Mouse (Mus musculus) heart, postnatal 14 days (tissue): ENCODE data around the gene Lgr5. TPM values are rescaled to one million over a fixed set of nuclear protein-coding genes. Genes with fewer than 3 reads are reported as not detected.

ENCODE experiments used
- DNase-seq, 2 experiments: peaks; one replicate each; pipeline ENCODE4 v3.0.0; 2021 to 2022
- intact Hi-C: fragments of 180-260 bp; cut with DNase I; formaldehyde crosslinking; loops from one replicate; pipeline ENCODE4 v1.15.1; 2025
- total RNA-seq, 2 experiments: library from RNA; stranded (reverse); gene quantifications; 2 replicates each; pipeline ENCODE4 v1.2.3; 2021

The Lgr5 gene
- total RNA-seq, 2 experiments from 2014 or later, result 0.17 to 0.20 TPM

- intact Hi-C loops, result no loop called here
- no peak for DNase-seq
Measured at GRCm38 (mm10) chr10:115510959-115511358, 76.6 kb downstream of the Lgr5 start.

GRCm38 (mm10) chr10:115505631-115506239, 81.8 kb downstream of the Lgr5 start:
- intact Hi-C loops, result no loop called here
- no peak for DNase-seq

- DNase-seq, result no peak
- intact Hi-C loops, result no loop called here
Measured at GRCm38 (mm10) chr10:115505155-115505554, 82.4 kb downstream of the Lgr5 start.

GRCm38 (mm10) chr10:115493778-115494141, 93.8 kb downstream of the Lgr5 start:
- intact Hi-C loops, result no loop called here
- DNase-seq, result no peak

- DNase-seq, result no peak
- intact Hi-C loops, result no loop called here
Measured at GRCm38 (mm10) chr10:115492956-115493777, 94.4 kb downstream of the Lgr5 start.

GRCm38 (mm10) chr10:115491803-115492510, 95.6 kb downstream of the Lgr5 start:
- DNase-seq, result no peak
- intact Hi-C loops, result no loop called here

GRCm38 (mm10) chr10:115485602-115486001, 102.0 kb downstream of the Lgr5 start:
- intact Hi-C loops, result no loop called here
- DNase-seq, result no peak

GRCm38 (mm10) chr10:115484660-115485059, 102.9 kb downstream of the Lgr5 start:
- no peak for DNase-seq
- intact Hi-C loops, result no loop called here

GRCm38 (mm10) chr10:115478441-115479141, 109.0 kb downstream of the Lgr5 start:
- no peak for DNase-seq
- intact Hi-C loops, result no loop called here

- intact Hi-C loops, result no loop called here
- no peak for DNase-seq
Measured at GRCm38 (mm10) chr10:115476506-115476905, 111.1 kb downstream of the Lgr5 start.

GRCm38 (mm10) chr10:115475000-115475550, 112.5 kb downstream of the Lgr5 start:
- no peak for DNase-seq
- intact Hi-C loops, result no loop called here

- DNase-seq, result no peak
- intact Hi-C loops, result no loop called here
Measured at GRCm38 (mm10) chr10:115473213-115473961, 114.2 kb downstream of the Lgr5 start.

GRCm38 (mm10) chr10:115470621-115471334, 116.8 kb downstream of the Lgr5 start:
- no peak for DNase-seq
- intact Hi-C loops, result no loop called here

- intact Hi-C loops, result no loop called here
Measured at GRCm38 (mm10) chr10:115469040-115469439, 118.5 kb downstream of the Lgr5 start.

GRCm38 (mm10) chr10:115468632-115469031, 118.9 kb downstream of the Lgr5 start:
- DNase-seq, result no peak
- intact Hi-C loops, result no loop called here

More at GRCm38 (mm10) chr10:115469040-115469439, 118.5 kb downstream of the Lgr5 start:
- no peak for DNase-seq

- intact Hi-C loops, result no loop called here
- no peak for DNase-seq
Measured at GRCm38 (mm10) chr10:115467985-115468384, 119.6 kb downstream of the Lgr5 start.

- intact Hi-C loops, result no loop called here
- no peak for DNase-seq
Measured at GRCm38 (mm10) chr10:115465778-115466177, 121.8 kb downstream of the Lgr5 start.

- intact Hi-C loops, result no loop called here
- DNase-seq, result no peak
Measured at GRCm38 (mm10) chr10:115465072-115465471, 122.5 kb downstream of the Lgr5 start.

GRCm38 (mm10) chr10:115462646-115463045, 124.9 kb downstream of the Lgr5 start:
- no peak for DNase-seq
- intact Hi-C loops, result no loop called here
